Comparison of ENCODE assay signal across 8 mouse cellular contexts in genomic region chr15:86089091-86089744, GRCm38 (mm10). TPM values are rescaled to one million over a fixed set of nuclear protein-coding genes. Genes with fewer than 3 reads are reported as not detected.
DNase-seq lines count a peak whose midpoint lies in the region; ATAC-seq lines count a peak whose summit lies in the region.
"Had no signal": no experiment of that assay in that cellular context is flagged by ENCODE, and none has a peak within 500 bp of the region (broad histone marks: within the 10 kb centered on the region; RNA-seq: fewer than 3 reads in every experiment).

No protein-coding gene starts in this region.

- no peak overlapping the region for H3K4me3 ChIP-seq in hindbrain, embryonic 12.5 days
- H3K4me3 ChIP-seq in hindbrain, embryonic 11.5 days (ENCODE audit: low read depth, low read length), result no peak overlapping the region
- H3K4me3 ChIP-seq in embryonic facial prominence, embryonic 10.5 days, result no peak overlapping the region
- no peak overlapping the region for H3K4me3 ChIP-seq in heart, embryonic 16.5 days (ENCODE audit: low read length)

- 79% methylated on average over 13 of the region's 13 CpGs for WGBS in hindbrain, embryonic 12.5 days
- WGBS in hindbrain, embryonic 11.5 days, result 83% methylated on average over 13 of the region's 13 CpGs
- 85% methylated on average over 13 of the region's 13 CpGs for WGBS in embryonic facial prominence, embryonic 10.5 days
- WGBS in heart, embryonic 16.5 days, result 54% methylated on average over 13 of the region's 13 CpGs

- no peak for ATAC-seq in hindbrain, embryonic 12.5 days (ENCODE audit: low FRiP score)
- ATAC-seq in hindbrain, embryonic 11.5 days (ENCODE audit: low FRiP score), result no peak
- no peak for ATAC-seq in heart, embryonic 16.5 days (replicated peaks; ENCODE audit: extremely low read depth, insufficient read depth, low FRiP score)
- peak; percentile 68 for ATAC-seq in megakaryocyte-erythroid progenitor cell, adult 5-6 weeks (replicated peaks; ENCODE audit: low FRiP score, low TSS enrichment, poor library complexity, severe bottlenecking)

- H3K9me3 ChIP-seq in hindbrain, embryonic 12.5 days (replicated peaks), result no peaks in the 10 kb centered on the region
- H3K9me3 ChIP-seq in hindbrain, embryonic 11.5 days (ENCODE audit: control insufficient read depth, low read length), result no peaks in the 10 kb centered on the region
- no peaks in the 10 kb centered on the region for H3K9me3 ChIP-seq in embryonic facial prominence, embryonic 10.5 days
- no peaks in the 10 kb centered on the region for H3K9me3 ChIP-seq in heart, embryonic 16.5 days (replicated peaks; ENCODE audit: control insufficient read depth, low read length)

- H3K27me3 ChIP-seq in hindbrain, embryonic 12.5 days, result no peaks in the 10 kb centered on the region
- no peaks in the 10 kb centered on the region for H3K27me3 ChIP-seq in hindbrain, embryonic 11.5 days (ENCODE audit: control insufficient read depth, insufficient read depth, low read length)
- H3K27me3 ChIP-seq in embryonic facial prominence, embryonic 10.5 days (replicated peaks; ENCODE audit: low read depth, poor library complexity, severe bottlenecking), result no peaks in the 10 kb centered on the region
- H3K27me3 ChIP-seq in heart, embryonic 16.5 days (ENCODE audit: control insufficient read depth, insufficient read depth, low read length), result no peaks in the 10 kb centered on the region

- H3K4me2 ChIP-seq in hindbrain, embryonic 12.5 days (replicated peaks), result no peak overlapping the region
- H3K4me2 ChIP-seq in hindbrain, embryonic 11.5 days (replicated peaks; ENCODE audit: low read depth, low read length), result no peak overlapping the region
- H3K4me2 ChIP-seq in heart, embryonic 16.5 days (ENCODE audit: low read depth, low read length), result no peak overlapping the region

- H3K27ac ChIP-seq in hindbrain, embryonic 12.5 days, result peak overlapping the region; percentile 41; the same call in 1 of the 2 replicates
- no peak overlapping the region for H3K27ac ChIP-seq in hindbrain, embryonic 11.5 days (ENCODE audit: low read depth, low read length)
- H3K27ac ChIP-seq in embryonic facial prominence, embryonic 10.5 days (replicated peaks), result peak overlapping the region; percentile 49
- H3K27ac ChIP-seq in heart, embryonic 16.5 days (ENCODE audit: low read length), result peak overlapping the region; percentile 25

- no peak for DNase-seq in hindbrain, embryonic 11.5 days (ENCODE audit: low spot score)
- DNase-seq in embryonic facial prominence, embryonic 10.5 days (ENCODE audit: low spot score), result no peak
- DNase-seq in c-Kit-positive CD71-positive TER-119-positive erythroid progenitor cells, embryonic 14.5 days (ENCODE audit: low spot score), result no peak
- DNase-seq in embryo, embryonic 9.5 days (ENCODE audit: extremely low spot score), result no peak
- DNase-seq: thymus, postnatal 25 days had no signal

- 0 out of 2 replicates have a peak, but pooled peaks cover 18% of the 10 kb centered on the region for H3K36me3 ChIP-seq in hindbrain, embryonic 12.5 days
- no peaks in the 10 kb centered on the region for H3K36me3 ChIP-seq in hindbrain, embryonic 11.5 days (ENCODE audit: control insufficient read depth, insufficient read depth, low read length)
- H3K36me3 ChIP-seq in embryonic facial prominence, embryonic 10.5 days (replicated peaks), result peaks cover 18% of the 10 kb centered on the region
- H3K36me3 ChIP-seq in heart, embryonic 16.5 days (ENCODE audit: control insufficient read depth, insufficient read depth), result 0 out of 2 replicates have a peak, but pooled peaks cover 2% of the 10 kb centered on the region

- H3K4me1 ChIP-seq in hindbrain, embryonic 12.5 days, result peaks cover 67% of the 10 kb centered on the region
- H3K4me1 ChIP-seq in hindbrain, embryonic 11.5 days (replicated peaks; ENCODE audit: control insufficient read depth, insufficient read depth, low read length), result peaks cover 15% of the 10 kb centered on the region
- peaks cover 66% of the 10 kb centered on the region for H3K4me1 ChIP-seq in embryonic facial prominence, embryonic 10.5 days
- peaks cover 75% of the 10 kb centered on the region for H3K4me1 ChIP-seq in heart, embryonic 16.5 days (ENCODE audit: control insufficient read depth, insufficient read depth, low read length)

- H3K9ac ChIP-seq in hindbrain, embryonic 12.5 days, result no peak overlapping the region
- no peak overlapping the region for H3K9ac ChIP-seq in hindbrain, embryonic 11.5 days (ENCODE audit: low read depth, low read length)
- H3K9ac ChIP-seq in heart, embryonic 16.5 days (ENCODE audit: low read length), result no peak overlapping the region

RNA-seq across cellular contexts. Expression of gene Gramd4, which starts 31.7 kb away (rescaled TPM):
- 32.5 and 35.2 TPM in 2 replicates for polyA plus RNA-seq in hindbrain, embryonic 12.5 days (2016; fragmentation: Nextera tagmentation; extraction: Ambion mirVana)
- polyA plus RNA-seq in hindbrain, embryonic 11.5 days (2014; fragmentation: Nextera tagmentation; extraction: Ambion mirVana), result 8.7 and 10.1 TPM in 2 replicates
- polyA plus RNA-seq in embryonic facial prominence, embryonic 10.5 days (2016; fragmentation: Nextera tagmentation; extraction: Ambion mirVana), result 13.7 and 13.8 TPM in 2 replicates
- polyA plus RNA-seq in heart, embryonic 16.5 days (2015; fragmentation: Nextera tagmentation; extraction: Ambion mirVana), result 18.7 and 22.2 TPM in 2 replicates
- total RNA-seq in megakaryocyte-erythroid progenitor cell, adult 5-6 weeks (2014; fragmentation: Nextera tagmentation), result 24.9 and 41.8 TPM in 2 replicates
- total RNA-seq in megakaryocyte-erythroid progenitor cell, adult 5-6 weeks (2017), result 35.8 and 52.4 TPM in 2 replicates

RNA-seq across cellular contexts. Expression of gene Celsr1, which starts 55.6 kb away (rescaled TPM):
- polyA plus RNA-seq in hindbrain, embryonic 12.5 days (2016; fragmentation: Nextera tagmentation; extraction: Ambion mirVana), result 3.4 and 4.3 TPM in 2 replicates
- polyA plus RNA-seq in hindbrain, embryonic 11.5 days (2014; fragmentation: Nextera tagmentation; extraction: Ambion mirVana), result 4.6 and 5.1 TPM in 2 replicates
- 1.2 and 1.5 TPM in 2 replicates for polyA plus RNA-seq in embryonic facial prominence, embryonic 10.5 days (2016; fragmentation: Nextera tagmentation; extraction: Ambion mirVana)
- 1.7 TPM in 2 replicates for polyA plus RNA-seq in heart, embryonic 16.5 days (2015; fragmentation: Nextera tagmentation; extraction: Ambion mirVana)
- total RNA-seq in megakaryocyte-erythroid progenitor cell, adult 5-6 weeks (2014; fragmentation: Nextera tagmentation), result 3.8 and 7.5 TPM in 2 replicates
- 1.3 and 9.0 TPM in 2 replicates for total RNA-seq in megakaryocyte-erythroid progenitor cell, adult 5-6 weeks (2017)
